In genomic region chr8:89007114-89007513, GRCm38 (mm10) we compare ENCODE assay signal across 10 mouse cellular contexts. TPM values are rescaled to one million over a fixed set of nuclear protein-coding genes. Genes with fewer than 3 reads are reported as not detected.
DNase-seq lines count a peak whose midpoint lies in the region; ATAC-seq and TF ChIP-seq lines count a peak whose summit lies in the region.
"Had no signal": no experiment of that assay in that cellular context is flagged by ENCODE, and none has a peak within 500 bp of the region (broad histone marks: within the 10 kb centered on the region; RNA-seq: fewer than 3 reads in every experiment).

No protein-coding gene starts in this region.

- H3K4me2 ChIP-seq in heart, postnatal 0 days (ENCODE audit: low read depth, low read length) = peak overlapping the region; percentile 64
- H3K4me2 ChIP-seq in forebrain, postnatal 0 days (ENCODE audit: low read depth) = peak overlapping the region; percentile 95
- peak overlapping the region; percentile 93 for H3K4me2 ChIP-seq in limb, embryonic 13.5 days (replicated peaks)

- H3K4me3 ChIP-seq in heart, postnatal 0 days (ENCODE audit: low read depth, low read length) = 0 out of 2 replicates have a peak overlapping the region, but pooled peaks have one; percentile 47
- peak overlapping the region; percentile 49 for H3K4me3 ChIP-seq in forebrain, postnatal 0 days (ENCODE audit: low read depth, low read length)
- H3K4me3 ChIP-seq in limb, embryonic 13.5 days = peak overlapping the region; percentile 50
- H3K4me3 ChIP-seq in olfactory bulb, adult 2 months (ENCODE audit: insufficient read depth, low read depth, low read length) = no peak overlapping the region
- H3K4me3 ChIP-seq in thymus, adult 2 months (ENCODE audit: control insufficient read depth, insufficient read depth, low read length) = no peak overlapping the region

- H3K27ac ChIP-seq in heart, postnatal 0 days (ENCODE audit: low read depth) = no peak overlapping the region
- no peak overlapping the region for H3K27ac ChIP-seq in forebrain, postnatal 0 days (ENCODE audit: low read depth, low read length)
- no peak overlapping the region for H3K27ac ChIP-seq in limb, embryonic 13.5 days
- H3K27ac ChIP-seq in olfactory bulb, adult 2 months (ENCODE audit: insufficient read depth, low read depth, low read length) = 0 out of 2 replicates have a peak overlapping the region, but pooled peaks have one; percentile 8
- H3K27ac ChIP-seq in thymus, adult 2 months (ENCODE audit: control insufficient read depth, insufficient read depth, low read length) = no peak overlapping the region

- H3K36me3 ChIP-seq in heart, postnatal 0 days (replicated peaks; ENCODE audit: control insufficient read depth, insufficient read depth, low read length) = no peaks in the 10 kb centered on the region
- no peaks in the 10 kb centered on the region; the same call in 1 of the 2 replicates for H3K36me3 ChIP-seq in forebrain, postnatal 0 days (ENCODE audit: insufficient read depth)
- H3K36me3 ChIP-seq in limb, embryonic 13.5 days = no peaks in the 10 kb centered on the region
- H3K36me3 ChIP-seq in thymus, adult 2 months (ENCODE audit: control insufficient read depth, insufficient read depth, low read length) = no peaks in the 10 kb centered on the region

- H3K9ac ChIP-seq in heart, postnatal 0 days (replicated peaks; ENCODE audit: low read depth, low read length) = no peak overlapping the region
- 0 out of 2 replicates have a peak overlapping the region, but pooled peaks have one; percentile 18 for H3K9ac ChIP-seq in forebrain, postnatal 0 days
- H3K9ac ChIP-seq in limb, embryonic 13.5 days = no peak overlapping the region

- no peaks in the 10 kb centered on the region; the same call in 1 of the 2 replicates for H3K4me1 ChIP-seq in heart, postnatal 0 days (ENCODE audit: control insufficient read depth, insufficient read depth)
- H3K4me1 ChIP-seq in forebrain, postnatal 0 days (ENCODE audit: insufficient read depth) = peaks cover 5% of the 10 kb centered on the region
- peaks cover 12% of the 10 kb centered on the region; the same call in 1 of the 2 replicates for H3K4me1 ChIP-seq in limb, embryonic 13.5 days
- H3K4me1 ChIP-seq in olfactory bulb, adult 2 months (ENCODE audit: control insufficient read depth, insufficient read depth, low read length) = peaks cover 22% of the 10 kb centered on the region
- H3K4me1 ChIP-seq in thymus, adult 2 months (replicated peaks; ENCODE audit: control insufficient read depth, insufficient read depth, low read length) = no peaks in the 10 kb centered on the region

- H3K9me3 ChIP-seq in heart, postnatal 0 days (replicated peaks; ENCODE audit: control insufficient read depth, low read length) = no peaks in the 10 kb centered on the region
- no peaks in the 10 kb centered on the region for H3K9me3 ChIP-seq in forebrain, postnatal 0 days (ENCODE audit: low read length)
- no peaks in the 10 kb centered on the region for H3K9me3 ChIP-seq in limb, embryonic 13.5 days

- ATAC-seq in heart, postnatal 0 days (ENCODE audit: insufficient read depth, low read depth) = no peak
- ATAC-seq in forebrain, postnatal 0 days = 0 out of 2 replicates have a peak, but pooled peaks have one; percentile 29
- ATAC-seq in limb, embryonic 13.5 days (ENCODE audit: low FRiP score, low read depth) = no peak

- no peak for DNase-seq in heart, postnatal 0 days (ENCODE audit: low spot score)
- no peak for DNase-seq in heart, adult 11 months
- no peak for DNase-seq in forebrain, postnatal 0 days
- no peak for DNase-seq in spleen, adult 12 weeks (ENCODE audit: low spot score)
- no peak for DNase-seq in thymus, adult 2 months
- no peak for DNase-seq in thymus, adult 18-20 months
- DNase-seq: heart, postnatal 14 days had no signal

- TF ChIP-seq POLR2A in olfactory bulb, adult 2 months (IDR thresholded peaks at IDR 0.05; ENCODE audit: insufficient read depth, low read depth, low read length) = no peak
- no peak for TF ChIP-seq POLR2A in thymus, adult 2 months (IDR thresholded peaks at IDR 0.05; ENCODE audit: control insufficient read depth, extremely low read depth, insufficient read depth, low read length, poor library complexity)

- WGBS in heart, postnatal 0 days = 3% methylated on average over 8 of the region's 8 CpGs
- 3% methylated on average over 8 of the region's 8 CpGs for WGBS in forebrain, postnatal 0 days
- 0% methylated on average over 8 of the region's 8 CpGs for WGBS in limb, embryonic 13.5 days
- WGBS in olfactory bulb, adult 2 months = 7% methylated on average over 8 of the region's 8 CpGs
- 1% methylated on average over 8 of the region's 8 CpGs for WGBS in thymus, adult 2 months

- TF ChIP-seq EP300 in heart, postnatal 0 days (IDR thresholded peaks at IDR 0.05; ENCODE audit: low read depth) = no peak

- no peak for TF ChIP-seq CTCF in heart, postnatal 0 days (IDR thresholded peaks at IDR 0.05; ENCODE audit: low read depth)
- no peak for TF ChIP-seq CTCF in forebrain, postnatal 0 days (IDR thresholded peaks at IDR 0.05; ENCODE audit: low read depth)
- no peak for TF ChIP-seq CTCF in olfactory bulb, adult 2 months (IDR thresholded peaks at IDR 0.05; ENCODE audit: insufficient read depth, low read depth, low read length)
- no peak for TF ChIP-seq CTCF in thymus, adult 2 months (IDR thresholded peaks at IDR 0.05; ENCODE audit: borderline replicate concordance, control insufficient read depth, extremely low read depth, insufficient read depth, low read length, poor library complexity)

- H3K27me3 ChIP-seq in heart, postnatal 0 days (ENCODE audit: control insufficient read depth, insufficient read depth, low read length) = peaks cover 58% of the 10 kb centered on the region
- H3K27me3 ChIP-seq in forebrain, postnatal 0 days (ENCODE audit: insufficient read depth, low read length) = 0 out of 2 replicates have a peak, but pooled peaks cover 4% of the 10 kb centered on the region
- H3K27me3 ChIP-seq in limb, embryonic 13.5 days = peaks cover 54% of the 10 kb centered on the region
- no peaks in the 10 kb centered on the region for H3K27me3 ChIP-seq in thymus, adult 2 months (ENCODE audit: control insufficient read depth, insufficient read depth, low read length)

RNA-seq across cellular contexts. Expression of gene Sall1, which starts 36.8 kb away (rescaled TPM):
- total RNA-seq in heart, postnatal 0 days (2014; rRNA removed; ENCODE audit: low replicate concordance) = 2.3 and 3.9 TPM in 2 replicates
- 1.6 and 2.0 TPM in 2 replicates for polyA plus RNA-seq in heart, postnatal 0 days (2015; fragmentation: Nextera tagmentation; extraction: Ambion mirVana)
- total RNA-seq in forebrain, postnatal 0 days (2014; rRNA removed) = 9.3 and 11.1 TPM in 2 replicates
- 3.1 and 4.7 TPM in 2 replicates for polyA plus RNA-seq in forebrain, postnatal 0 days (2015; fragmentation: Nextera tagmentation; extraction: Ambion mirVana)
- polyA plus RNA-seq in limb, embryonic 13.5 days (2015; fragmentation: Nextera tagmentation; extraction: Ambion mirVana) = 13.2 and 15.3 TPM in 2 replicates
- polyA plus RNA-seq in olfactory bulb, adult 2 months (2012; ENCODE audit: insufficient read depth, insufficient read length, low replicate concordance, missing spikeins) = not detected in 2 replicates
- 0.03 and 0.04 TPM in 2 replicates for polyA plus RNA-seq in thymus, adult 2 months (2012; rRNA removed)
- total RNA-seq: neutrophil, adult 5-6 weeks had no signal

Comparison
In these comparisons a context has a peak if more than half of its experiments do, and no peak if none do; other contexts are left out.
1. H3K4me3 ChIP-seq: peak in heart, postnatal 0 days (single experiment), forebrain, postnatal 0 days (single experiment) and limb, embryonic 13.5 days (single experiment); none in olfactory bulb, adult 2 months (single experiment) and thymus, adult 2 months (single experiment).
2. Peak in every context shown above with its lines, with median percentiles within 50 percentile points of each other: H3K4me2 ChIP-seq.